Mouse (Mus musculus) frontal cortex, postnatal 10 days (tissue): ENCODE measurements around the gene Bbs5.
A peak's percentile ranks its signal among the peaks of the same experiment; 100 is the strongest.
"Not testable (repeated sequence)": the region's sequence is repeated elsewhere in the genome, so short reads cannot be mapped to it uniquely, and the experiment has no call there.

Experiments used
- DNase-seq, 2 experiments: peaks; one replicate each; pipeline ENCODE4 v3.0.0; 2022; ENCODE audit warnings: low spot score in 2 of 2, mixed read lengths in 1 of 2

The Bbs5 gene

DNA sequence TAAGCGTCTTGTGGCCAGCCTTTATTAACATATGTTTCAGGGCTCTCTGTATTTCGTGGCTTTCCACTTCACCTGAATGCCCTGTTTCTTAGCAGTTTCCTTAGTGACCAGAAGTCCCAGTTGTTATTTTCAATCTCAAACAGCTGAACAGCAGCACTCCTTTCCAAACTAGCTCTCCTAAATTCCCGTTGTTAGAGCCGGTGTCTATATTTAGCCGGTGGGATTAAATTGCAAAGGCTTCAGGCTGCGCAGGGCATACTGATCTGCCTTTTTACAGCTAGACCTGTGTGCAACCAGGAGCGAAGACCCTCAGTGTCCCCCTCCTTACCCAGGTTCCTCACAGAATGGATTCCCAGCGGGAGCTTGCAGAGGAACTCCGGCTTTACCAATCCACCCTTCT, 22.9 kb downstream of the Bbs5 start, which contains the start of gene Klhl41:
Gene Klhl41 (plus strand): TSS at position 268 of the 400 bp plus-strand sequence.
- DNase-seq: no peak

DNA sequence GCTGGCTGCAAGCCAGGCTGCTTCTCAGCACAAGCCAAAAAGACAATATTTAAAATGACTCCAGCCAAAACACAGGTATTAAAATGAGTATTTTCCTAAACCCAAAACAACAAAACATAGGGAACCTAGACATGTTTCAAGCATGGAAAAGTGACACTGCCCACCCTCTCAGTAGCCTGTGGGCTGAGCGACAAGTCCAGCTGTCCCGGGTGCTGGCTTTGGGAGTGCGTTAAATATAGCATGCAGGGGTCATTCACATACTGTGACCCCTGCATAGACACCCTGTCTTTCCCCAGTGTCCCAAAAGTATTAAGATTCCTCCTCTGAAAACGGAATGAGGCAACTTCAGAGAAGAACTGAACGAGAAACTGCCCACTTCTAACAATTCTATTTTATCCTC, 26.8 kb downstream of the Bbs5 start:
- DNase-seq: no peak

DNA sequence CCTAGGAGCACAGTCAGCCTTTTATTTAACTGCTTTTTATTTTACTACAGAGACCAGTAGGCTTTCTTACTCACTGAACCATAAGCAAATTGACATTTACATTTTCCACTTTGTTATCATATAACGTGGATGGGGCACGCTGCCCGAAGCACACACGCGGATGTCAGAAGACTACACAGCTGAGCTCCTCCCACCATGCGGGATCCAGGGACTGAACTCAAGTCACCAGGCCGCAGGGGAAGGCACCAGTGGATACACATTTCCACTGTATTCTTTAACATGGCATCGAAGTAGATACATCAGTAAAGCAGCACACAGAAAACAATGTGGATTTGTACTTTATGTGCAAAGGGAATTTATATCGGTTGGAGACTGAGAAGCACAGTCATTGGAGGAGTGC, 28.3 kb downstream of the Bbs5 start:
- DNase-seq: no peak

DNA sequence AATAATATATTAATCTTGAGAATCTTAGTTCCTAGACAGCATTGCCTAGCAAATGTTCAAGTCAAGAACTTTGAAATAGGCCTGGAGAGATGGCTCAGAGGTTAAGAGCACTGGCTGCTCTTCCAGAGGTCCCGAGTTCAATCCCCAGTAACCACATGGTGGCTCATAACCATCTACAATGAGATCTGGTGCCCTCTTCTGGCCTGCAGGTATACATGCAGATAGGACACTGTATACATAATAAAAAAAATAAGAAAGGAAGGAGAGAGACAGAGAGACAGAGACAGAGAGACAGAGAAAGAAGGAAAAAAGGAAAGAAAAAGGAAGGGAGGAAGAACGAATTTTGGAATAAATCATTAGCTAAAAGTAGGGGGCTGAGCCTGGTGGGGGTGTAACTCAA, 29.7 kb downstream of the Bbs5 start:
- DNase-seq: no peak

DNA sequence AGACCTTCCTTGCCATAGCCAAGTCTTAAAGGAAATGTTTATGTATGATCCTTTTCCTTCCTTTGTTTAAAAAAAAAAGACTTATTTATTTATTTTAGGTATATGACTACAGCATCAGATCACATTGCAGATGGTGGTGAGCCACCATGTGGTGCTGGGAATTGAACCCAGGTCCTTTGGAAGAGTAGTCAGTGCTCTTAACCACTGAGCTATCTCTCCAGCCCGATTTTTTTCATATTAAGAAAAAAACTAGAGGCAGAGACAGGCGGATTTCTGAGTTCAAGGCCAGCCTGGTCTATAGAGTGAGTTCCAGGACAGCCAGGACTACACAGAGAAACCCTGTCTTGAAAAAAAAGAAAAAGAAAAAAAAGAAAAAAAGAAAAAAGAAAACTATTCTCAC, 30.2 kb downstream of the Bbs5 start:
- not testable (repeated sequence) for DNase-seq

- no peak for DNase-seq
These were observed 33.0 kb downstream of the Bbs5 start for GRCm38 (mm10) chr2:69679990-69680389.

DNA sequence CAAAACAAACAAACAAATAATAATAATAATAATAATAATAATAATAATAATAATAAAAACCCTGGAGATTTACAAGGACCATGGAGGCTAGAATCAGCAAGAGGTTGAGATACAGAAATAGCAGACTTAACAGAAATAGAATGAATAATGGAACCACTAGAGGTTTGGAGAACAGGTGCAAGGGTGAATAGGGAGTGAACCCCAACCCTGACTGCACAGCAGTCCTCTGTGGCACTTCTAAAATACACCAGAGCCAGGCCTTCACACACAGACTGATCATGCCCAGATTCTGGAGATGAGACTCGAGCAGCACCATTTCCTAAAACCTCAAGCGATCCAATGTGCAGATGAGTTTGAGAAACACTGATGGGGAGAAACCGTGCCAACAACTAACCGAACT, 35.0 kb downstream of the Bbs5 start:
- no peak for DNase-seq

DNA sequence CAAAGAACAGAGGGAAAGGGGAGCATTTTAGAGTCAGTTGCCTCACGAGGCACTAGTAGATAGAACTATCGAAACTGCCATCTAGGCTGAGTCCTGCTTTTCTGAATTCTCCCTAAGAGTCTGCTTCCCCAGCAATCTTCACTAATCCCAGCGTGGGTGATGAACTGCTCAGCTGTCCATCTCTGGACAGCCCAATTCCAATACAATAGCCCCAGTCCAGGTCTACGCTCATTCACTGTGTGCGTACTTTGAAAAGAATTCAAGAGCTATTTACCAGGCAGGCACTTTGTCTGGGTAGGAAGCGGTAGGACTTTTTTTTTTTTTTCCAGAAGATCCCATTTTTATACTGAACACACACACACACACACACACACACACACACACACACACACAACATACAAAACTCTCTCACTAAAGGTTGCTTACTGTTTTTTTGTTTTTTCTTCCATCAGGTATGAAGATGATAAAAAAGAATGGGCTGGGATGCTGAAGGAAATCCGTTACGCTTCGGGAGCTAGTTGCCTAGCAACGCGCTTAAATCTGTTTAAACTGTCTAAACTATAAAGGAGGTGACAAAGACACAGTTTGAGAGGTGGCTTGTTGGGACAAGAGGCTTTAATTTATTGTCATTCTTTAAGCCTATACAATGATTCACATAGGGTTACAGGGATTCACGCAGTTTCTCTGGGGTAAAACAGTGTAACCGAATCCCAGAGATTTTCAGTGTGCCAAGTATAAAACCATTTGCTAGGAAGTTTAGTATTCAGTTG, 36.2 kb downstream of the Bbs5 start:
- no peak for DNase-seq

DNA sequence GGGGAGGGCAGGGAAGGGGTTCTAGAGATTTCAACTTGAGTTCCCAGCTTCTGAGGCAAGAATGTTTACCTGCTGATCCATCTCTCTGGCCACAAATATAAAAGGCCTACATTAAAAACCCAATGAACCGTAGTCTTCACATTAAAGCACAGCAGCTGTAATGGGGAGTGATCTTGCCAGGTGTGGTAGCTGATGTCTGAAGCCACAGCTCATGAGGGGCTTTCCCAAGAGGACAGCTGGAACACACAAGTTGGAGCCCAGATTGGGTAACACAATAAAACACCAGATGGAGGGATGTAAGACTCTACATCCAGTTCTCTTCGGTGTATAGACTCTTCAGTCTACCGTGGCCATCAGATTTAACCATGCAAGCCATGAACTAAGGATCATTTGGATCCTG, 37.5 kb downstream of the Bbs5 start:
- no peak for DNase-seq

DNA sequence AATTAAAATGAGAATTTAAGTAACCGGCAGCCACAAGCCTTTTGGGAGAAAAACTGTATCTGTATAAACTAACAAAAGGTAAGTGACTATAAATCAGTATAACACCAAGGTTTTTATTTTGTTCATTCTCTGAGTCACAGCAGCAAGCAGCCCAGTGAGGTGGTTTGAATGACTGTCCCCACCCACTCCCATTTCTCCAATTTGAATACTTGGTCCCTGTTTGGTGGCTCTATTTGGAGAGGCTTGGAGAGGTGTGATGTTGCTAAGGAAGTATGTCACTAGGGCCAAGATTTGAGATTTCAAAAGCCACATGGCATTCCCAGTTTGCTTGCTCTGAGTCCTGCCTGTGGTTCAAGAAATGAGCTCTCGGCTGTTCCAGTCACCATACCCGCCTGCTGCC, 43.2 kb downstream of the Bbs5 start:
- no peak for DNase-seq

DNA sequence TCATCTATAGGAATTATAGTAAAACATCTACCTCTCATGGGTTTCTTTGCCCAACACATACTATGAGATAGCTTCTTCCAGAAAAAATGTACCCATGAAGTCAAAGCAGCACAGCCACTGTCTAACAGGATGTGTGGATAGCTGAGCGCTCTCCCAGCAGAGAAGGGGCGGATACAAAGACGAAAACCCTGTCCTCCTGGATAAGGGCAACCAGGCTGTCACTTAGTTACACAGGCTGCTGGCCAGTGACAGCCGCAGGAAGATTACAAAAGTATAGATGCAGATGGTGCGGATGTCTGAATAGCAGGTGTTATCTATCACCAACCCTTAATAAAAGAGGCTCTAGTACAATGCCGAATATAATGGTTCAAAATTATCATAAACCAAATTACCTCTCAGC, 43.9 kb downstream of the Bbs5 start:
- no peak for DNase-seq

DNA sequence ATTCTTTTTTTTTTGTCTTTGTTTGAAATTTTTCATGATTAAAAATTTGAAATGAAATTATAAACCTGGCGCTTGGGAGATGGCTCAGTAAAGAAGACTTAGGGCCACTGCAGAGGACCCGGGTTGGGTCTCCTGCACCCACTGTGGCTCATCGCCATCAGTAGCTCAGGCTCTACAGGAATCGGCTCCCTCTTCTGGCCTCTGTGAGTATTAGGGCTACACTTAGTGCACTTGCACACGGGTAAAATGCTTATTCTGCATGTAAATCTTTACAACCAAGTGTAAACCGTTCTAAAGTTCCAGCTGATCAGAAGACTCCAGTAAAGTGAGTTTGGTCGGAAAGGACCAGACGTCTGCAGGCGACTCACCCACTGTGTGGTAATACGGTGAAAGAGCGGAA, 46.5 kb downstream of the Bbs5 start:
- no peak for DNase-seq

DNA sequence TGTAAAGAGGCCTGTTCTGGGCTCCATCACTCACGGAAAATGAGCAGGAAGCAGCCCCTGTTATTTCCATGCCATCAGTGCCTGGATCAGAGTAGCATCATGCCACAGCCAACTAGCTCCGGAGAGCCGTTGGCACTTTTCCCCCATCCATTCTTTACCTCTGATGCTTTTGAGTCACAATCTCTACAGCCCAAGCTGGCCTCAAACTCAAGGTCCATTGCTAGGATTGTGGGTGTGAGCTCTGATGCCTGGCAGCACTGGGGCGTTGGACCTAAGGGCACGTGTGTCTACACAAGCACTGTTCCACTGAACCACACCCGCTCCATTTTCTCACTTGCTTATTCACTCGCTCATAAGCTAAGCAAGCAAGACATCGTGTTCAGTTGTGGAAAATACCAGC, 53.5 kb downstream of the Bbs5 start:
- DNase-seq: no peak

GRCm38 (mm10) chr2:69712171-69712570, 65.2 kb downstream of the Bbs5 start:
- no peak for DNase-seq

DNA sequence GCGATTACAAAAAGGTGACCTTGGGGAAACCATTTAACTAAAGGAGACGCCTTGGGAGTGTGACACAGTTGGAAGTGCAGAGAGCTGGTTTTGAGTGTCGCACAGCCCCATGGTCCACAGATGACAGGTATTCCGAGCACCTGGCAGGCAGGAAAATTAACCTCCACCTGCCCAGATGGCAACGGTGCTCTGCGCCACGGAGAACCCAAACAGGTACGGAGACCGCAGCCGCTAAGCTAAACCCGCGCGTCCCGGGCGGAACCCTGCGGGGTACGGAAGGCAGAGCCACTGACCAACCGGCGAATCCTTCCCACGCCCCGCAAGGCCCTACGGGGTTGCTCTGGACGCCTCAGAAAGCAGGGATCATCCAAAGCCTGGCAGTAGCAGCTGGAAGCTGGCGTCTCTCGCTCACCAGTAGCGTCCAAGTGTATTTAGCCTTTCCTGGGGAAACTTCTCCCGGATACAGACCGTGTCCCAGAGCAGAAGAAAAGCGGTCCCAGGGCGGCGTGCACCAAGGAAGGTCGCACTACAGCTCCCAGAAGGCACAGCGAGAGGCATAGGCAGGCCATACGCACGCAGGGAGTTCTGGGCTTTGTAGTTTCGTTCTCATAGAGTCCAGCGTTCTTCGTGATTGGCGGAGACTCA, 66.1 kb downstream of the Bbs5 start, which contains the start of gene Fastkd1:
Gene Fastkd1 (minus strand): TSS at position 536 of the 645 bp plus-strand sequence.
- peak; percentile 79 to 84 for DNase-seq

- DNase-seq: no peak
These were observed 66.6 kb downstream of the Bbs5 start for GRCm38 (mm10) chr2:69713626-69714014.

DNA sequence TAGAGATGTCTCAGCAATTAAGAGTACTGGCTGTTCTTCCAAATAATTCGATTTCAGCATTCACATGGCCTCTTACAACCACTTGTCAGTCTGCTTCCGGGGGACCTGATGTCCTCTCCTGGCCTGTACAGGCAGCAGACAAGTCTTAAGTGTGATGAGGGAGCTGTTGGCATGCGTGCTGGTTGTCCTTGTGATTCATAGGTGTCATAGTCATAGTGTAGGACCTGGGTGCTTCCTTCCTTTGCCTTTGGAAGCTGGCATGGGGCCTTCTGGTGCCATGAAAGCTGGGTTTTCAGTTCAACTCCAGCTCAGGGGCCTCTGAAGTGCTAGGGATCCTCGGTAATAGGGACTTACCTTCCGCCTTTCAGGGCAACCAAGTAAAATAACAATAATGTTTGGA, 67.2 kb downstream of the Bbs5 start:
- no peak for DNase-seq

DNA sequence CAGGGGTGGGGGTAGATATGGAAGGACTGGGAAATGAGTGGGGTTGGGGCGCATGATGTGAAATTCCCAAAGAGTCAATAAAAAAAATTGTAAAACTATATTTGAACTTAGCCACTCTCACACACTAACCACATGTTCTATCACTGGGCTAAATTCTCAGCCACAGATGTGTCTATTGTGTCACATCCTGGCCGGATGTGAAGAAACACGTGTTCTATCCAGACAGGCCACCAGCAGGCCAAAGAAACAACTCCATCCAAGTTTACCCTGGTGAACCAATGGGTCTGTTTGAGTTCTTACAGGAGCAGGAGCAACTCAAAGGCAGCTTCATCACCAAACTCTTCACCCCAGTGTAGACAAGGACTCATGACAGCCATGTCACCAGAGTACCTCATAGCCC, 69.5 kb downstream of the Bbs5 start:
- DNase-seq: no peak
